Mouse (Mus musculus): Measurements from ENCODE around the gene Acr.

Gene Acr

DNA sequence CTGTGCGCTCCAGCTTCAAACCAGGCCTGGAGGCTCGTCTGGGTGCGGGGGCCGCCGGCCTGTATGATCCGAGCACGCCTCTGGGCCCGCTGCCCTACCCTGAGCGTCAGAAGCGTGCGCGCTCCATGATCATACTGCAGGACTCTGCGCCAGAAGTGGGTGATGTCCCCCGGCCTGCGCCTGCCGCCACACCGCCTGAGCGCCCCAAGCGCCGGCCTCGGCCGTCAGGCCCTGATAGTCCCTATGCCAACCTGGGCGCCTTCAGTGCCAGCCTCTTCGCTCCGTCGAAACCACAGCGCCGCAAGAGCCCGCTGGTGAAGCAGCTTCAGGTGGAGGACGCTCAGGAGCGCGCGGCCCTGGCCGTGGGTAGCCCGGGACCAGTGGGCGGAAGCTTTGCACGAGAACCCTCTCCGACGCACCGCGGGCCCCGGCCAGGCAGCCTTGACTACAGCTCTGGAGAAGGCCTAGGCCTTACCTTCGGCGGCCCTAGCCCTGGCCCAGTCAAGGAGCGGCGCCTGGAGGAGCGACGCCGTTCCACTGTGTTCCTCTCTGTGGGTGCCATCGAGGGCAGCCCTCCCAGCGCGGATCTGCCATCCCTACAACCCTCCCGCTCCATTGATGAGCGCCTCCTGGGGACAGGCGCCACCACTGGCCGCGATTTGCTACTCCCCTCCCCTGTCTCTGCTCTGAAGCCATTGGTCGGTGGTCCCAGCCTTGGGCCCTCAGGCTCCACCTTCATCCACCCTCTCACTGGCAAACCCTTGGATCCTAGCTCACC, 20.1 kb upstream of the Acr start:
- DNase-seq (ENCODE audit: low spot score), result peak; percentile 14

DNA sequence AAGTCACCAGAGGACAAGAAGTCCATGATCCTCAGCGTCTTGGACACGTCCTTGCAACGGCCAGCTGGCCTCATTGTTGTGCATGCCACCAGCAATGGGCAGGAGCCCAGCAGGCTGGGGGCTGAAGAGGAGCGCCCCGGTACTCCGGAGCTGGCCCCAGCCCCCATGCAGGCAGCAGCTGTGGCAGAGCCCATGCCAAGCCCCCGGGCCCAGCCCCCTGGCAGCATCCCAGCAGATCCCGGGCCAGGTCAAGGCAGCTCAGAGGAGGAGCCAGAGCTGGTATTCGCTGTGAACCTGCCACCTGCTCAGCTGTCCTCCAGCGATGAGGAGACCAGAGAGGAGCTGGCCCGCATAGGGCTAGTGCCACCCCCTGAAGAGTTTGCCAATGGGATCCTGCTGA, 19.3 kb upstream of the Acr start:
- DNase-seq (ENCODE audit: low spot score), result peak; percentile 22

DNA sequence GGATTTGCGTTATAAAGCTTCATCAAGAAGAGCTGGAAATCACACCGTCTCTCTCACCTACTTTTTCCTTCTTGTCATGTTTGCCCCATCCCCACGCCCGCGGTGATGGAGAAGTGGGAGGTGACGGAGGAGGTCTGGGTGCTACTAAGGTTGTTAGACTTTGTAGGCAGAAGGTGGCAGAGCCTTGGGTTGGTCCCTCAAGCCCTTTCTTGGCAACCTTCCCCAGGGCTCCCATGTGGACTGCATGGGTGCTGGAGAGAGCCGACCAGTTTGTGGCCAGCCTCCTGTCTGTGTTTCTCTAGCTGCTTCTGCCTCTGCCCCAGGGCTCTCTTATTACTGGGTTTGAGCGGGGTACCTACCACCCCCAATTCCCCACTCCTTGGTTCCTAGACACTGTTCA, 17.6 kb upstream of the Acr start:
- no peak for DNase-seq (ENCODE audit: low spot score)

DNA sequence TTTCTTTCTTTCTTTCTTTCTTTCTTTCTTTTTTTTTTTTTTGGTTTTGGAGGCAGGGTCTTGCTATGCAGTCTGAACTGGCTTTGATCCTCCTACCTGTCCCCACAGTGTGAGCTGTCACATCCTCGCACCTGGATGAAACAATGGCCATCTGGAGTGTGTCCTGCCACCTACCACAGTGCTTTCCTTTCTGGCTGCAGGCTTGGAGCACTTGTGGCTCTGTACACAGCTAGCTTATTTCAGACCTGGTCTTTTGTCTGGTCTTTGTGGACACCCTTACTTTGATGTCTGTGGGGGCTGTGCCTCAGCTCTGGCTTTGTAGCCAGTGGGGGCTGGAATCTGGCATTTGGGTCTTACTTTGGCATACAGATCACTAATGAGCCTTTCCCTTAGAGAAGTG, 16.4 kb upstream of the Acr start:
- DNase-seq (ENCODE audit: low spot score), result no peak

DNA sequence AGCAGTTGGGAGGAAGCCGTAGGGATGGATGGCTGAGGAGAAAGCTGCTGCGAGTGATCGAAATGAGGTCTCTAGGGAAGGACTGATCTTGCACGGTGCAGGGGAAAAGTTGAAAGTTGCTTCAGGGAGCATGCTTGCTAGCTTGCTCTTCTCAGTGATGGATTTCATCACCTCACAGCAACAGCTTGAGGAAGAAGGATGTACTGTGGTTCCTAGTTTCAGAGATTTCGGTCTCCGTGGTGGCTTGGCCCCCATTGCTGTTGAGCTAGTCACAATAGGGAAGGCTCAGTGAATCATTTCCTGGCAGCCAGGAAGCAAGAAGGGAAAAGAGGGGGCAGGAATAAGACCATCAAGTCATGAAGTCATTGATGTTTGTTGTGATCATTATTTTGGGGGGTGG, 12.5 kb upstream of the Acr start:
- no peak for DNase-seq (ENCODE audit: low spot score)

DNA sequence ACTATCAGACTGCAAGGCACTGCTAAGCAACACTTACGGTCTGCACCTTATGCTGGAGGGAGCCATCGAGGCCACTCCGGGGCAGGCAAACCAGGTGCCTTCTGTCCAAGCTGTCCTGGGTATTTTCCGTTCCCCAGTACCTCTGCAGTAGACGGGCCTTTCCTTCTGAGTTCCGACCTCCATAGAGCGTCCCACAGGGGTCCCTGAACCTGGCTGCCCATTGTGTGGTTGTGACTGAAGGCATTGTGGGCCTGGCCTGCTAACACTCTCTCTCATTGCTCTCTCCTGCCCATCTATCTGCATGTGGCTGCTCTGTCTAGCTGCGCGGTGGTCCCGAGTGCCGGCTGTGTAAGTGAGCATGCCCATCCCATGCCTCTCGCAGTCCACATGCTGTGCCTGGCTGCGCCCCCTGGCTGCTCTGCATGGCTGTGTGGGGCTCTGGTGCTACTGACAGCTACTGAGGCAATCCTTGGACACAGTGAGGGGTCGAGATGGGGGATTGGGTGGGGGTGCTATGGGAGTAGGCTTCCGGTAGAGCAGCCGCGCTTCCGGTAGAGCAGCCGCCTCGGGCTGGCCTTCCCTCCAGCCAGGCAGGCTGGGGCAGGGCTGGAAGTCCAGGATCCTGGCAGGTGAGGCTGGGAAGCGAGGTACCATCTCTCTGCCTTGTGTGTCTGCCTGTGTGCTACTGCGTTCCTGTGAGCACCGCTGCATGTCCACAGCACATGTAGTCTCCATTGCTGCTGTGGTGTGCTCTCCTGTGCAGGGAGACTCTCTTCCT, 11.5 kb upstream of the Acr start:
- no peak for DNase-seq (ENCODE audit: low spot score)

DNA sequence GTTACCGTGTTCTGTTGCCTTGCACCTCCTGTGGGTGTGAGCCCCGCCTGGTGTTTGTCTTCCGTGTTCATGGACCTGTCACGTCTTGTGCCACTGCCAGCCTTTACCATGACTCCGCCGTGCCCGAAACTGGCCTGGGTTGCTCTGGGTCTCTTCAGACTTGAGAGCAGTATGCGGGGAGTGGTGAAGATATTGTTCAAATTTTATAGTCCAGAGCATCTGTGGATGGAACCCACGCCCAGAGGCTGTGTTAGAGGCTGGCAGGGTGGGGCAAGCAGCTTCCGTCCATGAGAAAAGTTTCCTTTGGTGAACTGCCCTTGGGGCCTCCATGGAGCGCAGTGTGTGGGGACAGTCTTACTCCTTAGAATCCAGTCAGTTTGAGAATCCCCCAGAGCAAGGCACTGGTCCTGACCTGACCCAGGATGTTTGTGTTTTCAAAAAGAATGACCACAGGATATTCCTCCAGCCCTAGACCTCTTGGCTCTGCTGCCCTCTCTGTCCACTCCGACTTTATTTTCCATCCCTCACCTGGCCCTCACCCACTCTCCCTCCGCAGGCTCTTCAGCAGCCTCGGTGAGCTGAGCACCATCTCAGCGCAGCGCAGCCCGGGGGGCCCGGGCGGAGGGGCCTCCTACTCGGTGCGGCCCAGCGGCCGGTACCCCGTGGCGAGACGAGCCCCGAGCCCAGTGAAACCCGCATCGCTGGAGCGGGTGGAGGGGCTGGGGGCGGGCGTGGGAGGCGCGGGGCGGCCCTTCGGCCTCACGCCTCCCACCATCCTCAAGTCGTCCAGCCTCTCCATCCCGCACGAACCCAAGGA, 10.7 kb upstream of the Acr start:
- no peak for DNase-seq (ENCODE audit: low spot score)

DNA sequence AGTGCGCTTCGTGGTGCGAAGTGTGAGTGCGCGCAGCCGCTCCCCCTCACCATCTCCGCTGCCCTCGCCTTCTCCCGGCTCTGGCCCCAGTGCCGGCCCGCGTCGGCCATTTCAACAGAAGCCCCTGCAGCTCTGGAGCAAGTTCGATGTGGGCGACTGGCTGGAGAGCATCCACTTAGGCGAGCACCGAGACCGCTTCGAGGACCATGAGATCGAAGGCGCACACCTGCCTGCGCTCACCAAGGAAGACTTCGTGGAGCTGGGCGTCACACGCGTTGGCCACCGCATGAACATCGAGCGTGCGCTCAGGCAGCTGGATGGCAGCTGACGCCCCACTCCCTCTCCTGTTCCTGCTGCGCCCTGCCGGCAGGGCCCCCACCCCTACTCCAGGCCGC, 10.1 kb upstream of the Acr start:
- DNase-seq (ENCODE audit: low spot score), result no peak

DNA sequence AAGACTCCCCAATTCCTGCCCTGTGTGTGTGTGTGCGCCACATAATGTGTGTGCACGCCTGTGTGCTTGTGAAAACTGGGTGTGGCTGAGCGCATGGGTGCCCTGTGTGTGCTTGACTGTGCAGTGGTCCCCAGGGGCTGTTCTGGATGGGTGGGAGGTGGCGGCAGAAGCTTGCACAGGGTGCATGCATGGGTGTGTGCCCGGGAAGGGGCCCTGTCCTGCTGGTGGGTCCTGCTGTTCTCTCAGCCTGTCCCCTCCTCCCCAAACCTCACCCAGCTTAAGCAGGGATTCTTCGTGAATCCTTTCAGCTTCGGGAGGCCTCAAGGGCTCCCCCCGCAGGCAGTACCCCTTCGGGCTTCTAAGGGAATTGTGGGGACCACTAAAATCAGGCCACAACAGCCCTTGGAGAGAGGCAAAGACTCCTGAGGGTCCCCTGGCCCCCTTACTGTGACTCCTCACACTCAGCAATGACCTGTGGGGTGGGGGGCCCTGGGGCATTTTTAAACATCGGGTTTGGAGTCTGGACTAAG, 8.9 kb upstream of the Acr start:
- no peak for DNase-seq (ENCODE audit: low spot score)

DNA sequence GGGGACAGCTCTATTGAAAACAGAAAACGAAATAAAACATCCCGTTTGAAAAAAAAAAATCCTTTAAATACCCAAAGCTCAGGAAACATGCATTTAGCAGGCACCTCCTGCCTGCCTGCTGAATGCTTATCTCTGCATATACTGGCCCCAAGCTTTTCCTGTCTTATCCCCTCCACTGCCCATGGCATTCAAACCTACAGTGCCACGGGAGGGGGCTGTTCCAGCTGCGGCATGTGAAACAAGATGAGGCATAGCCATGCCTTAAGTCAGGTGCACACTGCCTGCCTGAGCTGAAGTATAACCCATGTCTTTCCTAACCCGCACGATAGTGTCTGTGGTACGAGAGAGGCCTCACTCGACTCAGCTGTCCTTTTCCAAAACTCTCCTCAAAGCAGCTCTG, 4.0 kb downstream of the Acr start:
- DNase-seq (ENCODE audit: low spot score), result no peak

DNA sequence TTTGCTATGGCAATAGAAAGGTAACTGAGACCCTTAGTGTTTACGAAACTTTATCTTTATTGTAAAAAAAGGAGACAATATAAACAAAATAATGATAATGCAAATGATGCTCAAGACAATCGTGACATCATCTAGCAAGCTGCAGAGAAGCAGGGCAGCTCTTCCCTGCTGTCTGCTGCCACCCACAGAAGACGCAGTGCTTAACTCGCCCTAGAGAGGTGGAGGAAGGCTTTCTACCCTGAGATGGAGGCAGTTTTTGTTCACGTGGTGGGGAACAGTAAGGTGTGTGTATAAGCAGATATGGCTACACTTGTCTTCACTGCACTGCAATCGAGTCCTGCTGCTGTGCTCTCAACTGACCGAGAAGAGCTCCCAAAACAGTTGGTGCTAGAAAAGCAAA, 14.4 kb downstream of the Acr start:
- DNase-seq (ENCODE audit: low spot score), result no peak

DNA sequence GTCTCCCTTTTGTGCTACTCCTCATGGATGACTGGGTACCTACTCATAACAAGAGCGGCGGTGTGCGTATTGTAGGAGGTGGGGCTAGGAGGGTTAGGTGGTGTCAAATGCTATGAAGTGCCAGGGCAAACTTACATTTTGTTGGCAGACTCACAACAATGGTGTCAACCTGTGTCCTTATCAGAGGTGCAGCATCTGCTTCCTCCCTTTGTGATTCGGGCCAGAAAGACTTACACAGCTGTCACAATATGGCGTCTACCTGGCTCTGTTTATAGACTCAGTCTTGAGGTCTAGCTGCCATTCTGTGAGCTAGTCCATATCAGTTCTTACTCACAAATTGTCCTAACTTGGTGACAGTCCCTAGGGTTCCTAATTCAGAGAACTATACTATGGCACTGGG, 17.0 kb downstream of the Acr start:
- no peak for DNase-seq (ENCODE audit: low spot score)

DNA sequence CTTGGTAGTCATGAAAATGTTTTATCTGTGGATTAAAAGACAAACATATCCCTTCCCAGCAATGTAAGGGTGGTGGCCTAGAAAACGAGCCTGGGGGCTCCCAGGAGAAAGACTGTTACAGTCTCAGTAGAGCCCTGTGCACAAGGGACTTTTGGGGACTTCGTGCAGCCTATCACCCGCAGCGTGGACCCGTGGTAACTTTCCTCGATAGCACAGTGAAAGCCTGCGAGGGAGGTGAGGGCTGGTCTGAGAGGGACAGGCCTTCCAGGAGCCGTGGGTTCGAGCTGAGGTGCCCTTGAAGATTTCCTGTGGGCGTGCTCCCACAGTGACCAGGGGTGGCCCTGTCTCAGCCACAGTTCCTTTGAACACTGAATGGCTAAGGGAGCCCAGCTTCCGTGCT, 17.5 kb downstream of the Acr start:
- no peak for DNase-seq (ENCODE audit: low spot score)

DNA sequence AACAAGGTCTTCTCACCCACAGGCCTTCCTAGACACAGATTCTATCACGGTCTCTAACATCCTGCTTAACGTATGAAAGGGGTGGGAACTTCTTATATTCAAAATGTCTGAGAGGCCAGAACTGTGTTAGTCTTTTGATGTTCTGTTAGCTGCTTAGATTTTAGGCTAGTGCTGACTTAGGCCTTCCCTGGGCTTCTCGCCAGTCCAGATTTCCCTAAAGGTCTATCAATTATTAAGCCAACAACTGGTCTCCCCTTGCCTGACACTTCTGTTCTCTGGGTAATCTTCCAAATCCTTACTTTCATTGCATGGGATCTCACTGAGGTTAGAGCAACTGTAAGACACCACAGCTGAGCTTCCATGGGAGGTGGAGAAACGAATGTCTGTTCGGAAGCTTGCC, 21.0 kb downstream of the Acr start:
- no peak for DNase-seq (ENCODE audit: low spot score)

DNA sequence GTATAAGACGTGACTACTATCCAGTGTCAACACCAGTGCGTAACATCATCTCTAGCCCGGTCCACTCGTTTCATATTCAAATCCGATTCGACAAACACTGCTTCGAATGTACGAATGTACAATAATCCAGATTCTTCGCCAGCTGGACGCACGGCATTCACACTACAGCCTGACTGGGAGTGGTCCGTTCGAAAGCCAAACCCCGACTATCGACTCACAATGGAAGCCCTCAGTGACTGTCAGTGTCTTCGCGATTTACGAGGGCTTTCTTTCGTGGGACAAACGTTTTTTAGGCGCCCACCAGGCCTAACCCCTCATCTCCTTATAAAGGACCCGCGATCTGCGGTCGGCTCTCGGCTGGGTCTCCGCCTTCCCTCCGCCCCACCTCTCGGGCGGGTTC, 23.2 kb downstream of the Acr start:
- DNase-seq (ENCODE audit: low spot score), result no peak

DNA sequence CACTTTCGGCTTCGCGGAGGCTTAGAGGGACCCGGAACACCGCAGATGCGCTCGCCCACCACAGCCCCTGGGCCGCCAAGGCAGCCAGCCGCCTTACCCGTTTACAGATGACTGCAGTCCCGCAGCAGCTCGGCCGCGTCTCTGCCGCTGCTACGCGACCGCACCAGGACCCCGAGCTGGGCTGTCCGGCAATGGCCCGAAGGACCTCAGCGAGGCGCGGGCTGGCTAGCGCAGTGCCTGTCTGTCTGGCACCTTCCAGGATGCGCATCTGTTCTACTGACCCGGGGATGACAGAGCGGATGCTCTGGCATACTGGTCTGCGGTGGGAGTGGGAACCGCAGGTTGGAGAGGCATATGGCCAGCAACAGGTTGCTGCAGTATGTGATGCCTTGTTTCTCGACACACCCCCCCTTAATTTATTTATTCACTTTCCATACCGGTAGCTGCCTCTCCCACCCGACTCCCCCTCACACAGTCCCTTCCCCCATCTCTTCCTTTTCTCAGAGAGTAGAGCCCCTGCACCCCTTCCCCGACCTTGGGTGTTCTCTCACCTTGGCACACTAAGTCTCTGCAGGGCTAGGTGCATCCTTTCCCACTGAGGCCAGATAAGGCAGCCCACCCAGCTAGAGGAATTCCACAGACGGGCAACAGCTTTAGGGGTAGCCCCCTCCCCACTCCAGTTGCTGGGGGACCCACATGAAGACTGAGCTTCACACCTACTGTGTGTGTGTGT, 23.8 kb downstream of the Acr start, which contains the start of gene Rabl2:
Gene Rabl2, minus strand, starts transcription at position 201 of the 733 bp plus-strand sequence.
- peak; percentile 89 for DNase-seq (ENCODE audit: low spot score)

DNA sequence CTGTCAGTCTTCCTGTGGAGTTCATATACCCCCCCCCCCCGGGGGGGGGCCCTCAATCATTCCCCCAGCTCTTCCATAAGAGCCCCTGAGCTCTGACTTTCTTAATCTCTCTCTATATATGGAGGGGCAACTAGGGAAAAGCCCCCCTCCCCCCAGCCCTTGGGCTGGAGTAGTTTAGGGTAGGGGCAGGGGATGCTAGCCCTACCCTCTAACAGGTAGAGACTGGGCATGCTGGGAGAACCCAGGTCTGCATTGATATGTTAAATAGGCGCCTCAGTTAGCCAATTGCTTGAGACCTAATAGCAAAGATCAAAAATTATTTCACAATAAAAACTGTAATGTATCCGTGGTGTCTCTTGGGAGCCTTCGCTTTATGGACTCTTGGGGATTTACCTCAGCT, 24.4 kb downstream of the Acr start:
- no peak for DNase-seq (ENCODE audit: low spot score)

DNA sequence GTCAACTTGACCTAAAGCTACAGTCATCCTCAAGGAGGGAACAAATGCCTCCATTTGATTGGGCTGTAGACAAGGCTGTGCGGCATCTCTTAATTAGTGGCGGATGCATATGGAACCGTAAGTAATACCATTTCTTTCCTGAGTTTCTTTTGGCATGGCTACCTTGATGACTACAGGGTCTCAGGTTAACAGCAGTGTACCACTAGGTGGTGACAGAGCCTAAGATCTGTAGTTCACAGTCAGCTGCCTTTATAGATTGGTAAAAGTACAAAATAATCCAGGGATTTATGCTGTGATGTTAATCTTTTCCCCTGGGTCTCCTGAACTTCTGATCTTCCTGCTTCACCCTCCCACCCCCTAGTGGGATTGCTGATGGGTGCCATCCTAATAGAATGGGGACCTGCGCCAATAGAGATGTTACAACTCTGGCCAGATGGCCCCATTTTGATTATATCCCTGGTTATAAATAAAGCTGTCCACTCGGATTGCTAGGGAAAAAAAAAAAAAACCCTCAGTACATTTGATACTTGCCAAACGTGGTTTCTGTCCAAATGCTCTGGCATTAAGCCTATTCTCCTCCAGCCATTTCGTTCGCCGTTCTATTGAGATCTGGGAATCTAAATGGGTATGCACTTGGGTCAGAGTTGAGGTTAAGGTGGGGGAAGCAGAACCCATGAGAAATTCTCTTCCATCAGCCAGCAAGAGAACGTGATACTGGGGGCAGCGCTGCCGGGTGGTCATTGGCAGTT, 37.9 kb downstream of the Acr start:
- no peak for DNase-seq (ENCODE audit: low spot score)

DNA sequence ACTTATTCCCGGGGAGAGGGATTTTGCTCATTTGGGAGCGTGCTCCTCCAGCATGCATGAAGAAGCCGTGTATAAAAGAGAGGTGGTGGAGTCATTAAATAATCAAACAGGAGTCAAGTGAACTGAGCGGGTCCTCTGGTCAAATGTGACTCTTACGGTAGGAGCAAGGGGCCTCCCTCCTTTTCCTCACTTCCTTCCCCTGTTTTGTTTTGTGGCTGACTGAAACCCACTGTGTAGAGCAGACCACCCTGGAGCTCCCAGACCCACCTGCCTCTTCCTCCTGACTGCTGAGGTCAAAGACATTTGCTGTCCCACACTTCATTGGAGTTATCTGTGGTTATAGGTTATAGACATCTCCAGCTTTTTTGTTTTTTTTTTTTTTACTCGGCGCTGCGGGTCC, 39.4 kb downstream of the Acr start:
- no peak for DNase-seq (ENCODE audit: low spot score)

DNA sequence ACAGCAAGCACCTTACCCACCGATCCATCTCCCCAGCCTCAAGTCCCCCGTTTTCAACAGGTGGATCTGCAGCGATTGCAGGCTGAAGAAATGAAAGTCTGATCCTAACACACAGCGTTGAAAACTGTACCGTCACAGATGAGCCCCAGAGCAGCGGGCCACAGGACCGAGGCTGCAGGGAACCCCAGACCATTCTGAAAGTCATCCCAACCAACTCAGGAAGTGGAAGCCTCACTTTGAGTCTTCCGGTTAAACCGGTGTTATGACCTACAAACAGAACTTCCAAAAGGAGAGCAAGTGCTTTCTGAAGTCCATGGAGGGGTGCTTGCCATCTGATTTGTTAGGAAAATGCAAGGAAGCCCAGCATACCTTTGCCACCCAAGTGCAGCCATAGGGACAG, 39.8 kb downstream of the Acr start:
- no peak for DNase-seq (ENCODE audit: low spot score)

DNA sequence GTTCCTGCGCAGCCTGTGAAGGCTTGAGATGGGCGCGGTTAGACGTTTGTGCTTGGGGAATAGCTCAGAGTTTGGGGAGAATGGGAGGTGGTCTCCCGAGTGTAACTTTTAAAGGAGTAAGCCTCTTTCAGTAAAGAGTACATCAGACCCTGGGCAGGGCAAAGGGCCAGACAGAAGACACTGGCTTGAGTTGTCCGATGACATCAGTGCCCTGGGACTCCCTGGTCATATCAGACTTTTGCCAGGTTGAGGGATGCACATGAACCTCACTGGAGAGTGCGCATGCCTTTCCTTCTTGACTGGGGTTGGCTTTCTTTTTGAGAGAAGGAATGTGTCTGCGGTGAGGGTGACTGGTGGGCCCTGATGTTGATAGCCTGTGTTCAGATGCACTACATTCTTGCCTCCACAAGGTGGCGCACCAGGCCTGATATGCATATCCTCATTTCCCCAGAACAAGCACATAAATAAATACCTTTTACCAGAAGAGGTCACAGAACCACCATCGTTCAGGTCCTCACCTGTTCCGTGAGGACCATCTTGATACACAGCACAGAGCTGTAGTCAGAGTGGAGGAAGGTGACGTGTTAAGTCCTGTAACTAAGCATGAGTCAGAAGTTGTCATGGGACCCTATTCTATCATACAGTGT, 54.3 kb downstream of the Acr start:
- DNase-seq (ENCODE audit: low spot score), result no peak

Measured in ovary, postnatal 36 days (tissue).